Mouse (Mus musculus) CH12.LX (cell line): ENCODE results near the gene Ebf1.

Experiments
- CHD1 ChIP-seq: IDR thresholded peaks from 2 replicates; pipeline ENCODE4 v1.6.1; 2012; ENCODE audit warnings: low read depth, low read length, improper control_type of control experiment, inconsistent platforms
- CTCF ChIP-seq, 2 experiments: IDR thresholded peaks in 1 of 2; conservative IDR thresholded peaks in 1 of 2; 2 replicates each; pipeline ENCODE4 v1.5.1; 2011 to 2012; ENCODE audit warnings: low read depth in 2 of 2, low read length in 2 of 2, improper control_type of control experiment in 1 of 2, inconsistent platforms in 1 of 2, mild to moderate bottlenecking in 1 of 2, moderate library complexity in 1 of 2
- E2F4 ChIP-seq: IDR thresholded peaks from 2 replicates; pipeline ENCODE4 v1.6.1; 2011; ENCODE audit warnings: low read depth, low read length, improper control_type of control experiment; ENCODE audit not compliant: insufficient replicate concordance
- EP300 ChIP-seq: IDR thresholded peaks from 2 replicates; pipeline ENCODE4 v1.6.1; 2011; ENCODE audit warnings: low read length, improper control_type of control experiment
- MEF2A ChIP-seq: IDR thresholded peaks from 2 replicates; pipeline ENCODE4 v1.6.1; 2014; ENCODE audit warnings: low read depth, mild to moderate bottlenecking, inconsistent platforms, low read length, improper control_type of control experiment, borderline replicate concordance
- NRF1 ChIP-seq: IDR thresholded peaks from 2 replicates; pipeline ENCODE4 v1.6.1; 2014; ENCODE audit warnings: low read depth, mild to moderate bottlenecking, inconsistent platforms, low read length, improper control_type of control experiment, moderate library complexity
- POLR2A ChIP-seq: IDR thresholded peaks from 2 replicates; pipeline ENCODE4 v1.6.1; 2011; ENCODE audit warnings: low read depth, mild to moderate bottlenecking, improper control_type of control experiment, low read length
- TBP ChIP-seq: conservative IDR thresholded peaks from 2 replicates; pipeline ENCODE4 v1.6.1; 2011; ENCODE audit warnings: low read depth, low read length, improper control_type of control experiment
- USF1 ChIP-seq: IDR thresholded peaks from 2 replicates; pipeline ENCODE4 v1.6.1; 2014; ENCODE audit warnings: low read depth, mild to moderate bottlenecking, inconsistent platforms, low read length, improper control_type of control experiment
- USF2 ChIP-seq: conservative IDR thresholded peaks from 2 replicates; pipeline ENCODE4 v1.6.1; 2011; ENCODE audit warnings: low read depth, low read length, improper control_type of control experiment
- ZC3H11A ChIP-seq: IDR thresholded peaks from 2 replicates; pipeline ENCODE4 v1.6.1; 2012; ENCODE audit warnings: low read depth, mild to moderate bottlenecking, inconsistent platforms, low read length, improper control_type of control experiment
- ZMIZ1 ChIP-seq: IDR thresholded peaks from 2 replicates; pipeline ENCODE4 v1.6.1; 2012; ENCODE audit warnings: low read depth, mild to moderate bottlenecking, inconsistent platforms, low read length, improper control_type of control experiment
- ZNF384 ChIP-seq: IDR thresholded peaks from 2 replicates; pipeline ENCODE4 v1.6.1; 2012; ENCODE audit warnings: low read depth, low read length, improper control_type of control experiment, inconsistent platforms

DNA sequence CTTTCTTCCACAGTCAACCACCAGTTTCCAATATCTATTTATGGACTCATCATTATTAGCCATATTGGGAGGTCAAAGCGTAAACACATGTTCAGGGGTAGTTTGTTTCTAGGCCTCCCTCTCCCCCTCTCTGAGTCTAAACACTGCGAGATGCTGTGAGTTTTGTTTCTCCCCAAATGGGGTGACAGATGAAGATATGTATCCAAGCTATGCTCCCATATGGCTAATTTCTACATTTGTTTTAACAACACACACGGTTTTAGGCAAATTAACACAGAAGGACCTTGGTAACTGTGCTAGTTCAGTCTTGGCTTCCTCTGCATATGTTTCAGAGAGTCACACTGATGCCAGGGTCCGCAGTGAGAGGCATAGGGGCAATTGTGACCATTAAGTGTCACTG is 177.8 kb downstream of the Ebf1 start:
- TF ChIP-seq POLR2A: no peak
- no peak for TF ChIP-seq CTCF (conservative IDR thresholded peaks at IDR 0.05 in 1 of 2, IDR thresholded peaks at IDR 0.05 in 1 of 2; ENCODE audit: low read depth in 2 of 2, low read length in 2 of 2)
- no peak for TF ChIP-seq ZC3H11A
- TF ChIP-seq USF1: no peak
- TF ChIP-seq ZMIZ1: no peak
- no peak for TF ChIP-seq CHD1
- no peak for TF ChIP-seq TBP
- TF ChIP-seq ZNF384: no peak
- no peak for TF ChIP-seq EP300
- TF ChIP-seq MEF2A: no peak
- TF ChIP-seq USF2: no peak
- TF ChIP-seq E2F4: no peak
- no peak for TF ChIP-seq NRF1
